In genomic region chr1:166429809-166430431, GRCm38 (mm10) we compare ENCODE assay signal across 9 mouse cellular contexts. TPM values are rescaled to one million over a fixed set of nuclear protein-coding genes. Genes with fewer than 3 reads are reported as not detected.
DNase-seq lines count a peak whose midpoint lies in the region; ATAC-seq lines count a peak whose summit lies in the region.
"Had no signal": no experiment of that assay in that cellular context is flagged by ENCODE, and none has a peak within 500 bp of the region (broad histone marks: within the 10 kb centered on the region; RNA-seq: fewer than 3 reads in every experiment).

No protein-coding gene starts in this region.

- peaks cover 3% of the 10 kb centered on the region; the same call in 1 of the 2 replicates for H3K4me1 ChIP-seq in heart, embryonic 15.5 days (replicated peaks)
- H3K4me1 ChIP-seq in liver, embryonic 15.5 days (replicated peaks), result no peaks in the 10 kb centered on the region
- H3K4me1 ChIP-seq: limb, embryonic 15.5 days had no signal

- no peaks in the 10 kb centered on the region for H3K9me3 ChIP-seq in heart, embryonic 15.5 days (replicated peaks)
- H3K9me3 ChIP-seq in liver, embryonic 15.5 days (replicated peaks), result no peaks in the 10 kb centered on the region
- H3K9me3 ChIP-seq: limb, embryonic 15.5 days had no signal

- H3K27ac ChIP-seq in heart, embryonic 15.5 days, result no peak overlapping the region
- no peak overlapping the region for H3K27ac ChIP-seq in liver, embryonic 15.5 days (replicated peaks)
- H3K27ac ChIP-seq: limb, embryonic 15.5 days had no signal

- peak; percentile 81 for ATAC-seq in frontal cortex, adult (ENCODE audit: low TSS enrichment)
- no peak for ATAC-seq in heart, embryonic 15.5 days (replicated peaks; ENCODE audit: insufficient number of reproducible peaks, insufficient read depth, low FRiP score, low read depth)
- ATAC-seq in liver, embryonic 15.5 days (ENCODE audit: insufficient read depth), result peak; percentile 71; the same call in 1 of the 2 replicates
- ATAC-seq in CD4-positive, CD25-positive, alpha-beta regulatory T cell, adult 4 months, result no peak

- no peak for DNase-seq in frontal cortex, postnatal 10 days (ENCODE audit: low spot score in 2 of 2)
- peak; percentile 90 for DNase-seq in 416B (ENCODE audit: low read depth)
- DNase-seq in natural killer cell, adult 2 months (ENCODE audit: low spot score in 2 of 2), result no peak
- no peak for DNase-seq in adrenal gland, postnatal 25 days

- H3K27me3 ChIP-seq in heart, embryonic 15.5 days, result no peaks in the 10 kb centered on the region
- H3K27me3 ChIP-seq in liver, embryonic 15.5 days, result no peaks in the 10 kb centered on the region
- H3K27me3 ChIP-seq: limb, embryonic 15.5 days had no signal

- H3K9ac ChIP-seq in heart, embryonic 15.5 days, result no peak overlapping the region
- no peak overlapping the region for H3K9ac ChIP-seq in liver, embryonic 15.5 days
- H3K9ac ChIP-seq: limb, embryonic 15.5 days had no signal

- 30% methylated on average over 10 of the region's 10 CpGs for WGBS in heart, embryonic 15.5 days
- WGBS in liver, embryonic 15.5 days (ENCODE audit: insufficient replicate concordance), result 15% methylated on average over 10 of the region's 10 CpGs

- H3K4me2 ChIP-seq in heart, embryonic 15.5 days, result peak overlapping the region; percentile 26; the same call in 1 of the 2 replicates
- peak overlapping the region; percentile 49 for H3K4me2 ChIP-seq in liver, embryonic 15.5 days
- H3K4me2 ChIP-seq: limb, embryonic 15.5 days had no signal

- no peak overlapping the region for H3K4me3 ChIP-seq in heart, embryonic 15.5 days
- peak overlapping the region; percentile 18; the same call in 1 of the 2 replicates for H3K4me3 ChIP-seq in liver, embryonic 15.5 days (replicated peaks)
- H3K4me3 ChIP-seq: limb, embryonic 15.5 days had no signal

- no peaks in the 10 kb centered on the region for H3K36me3 ChIP-seq in heart, embryonic 15.5 days
- H3K36me3 ChIP-seq in liver, embryonic 15.5 days (replicated peaks), result no peaks in the 10 kb centered on the region
- H3K36me3 ChIP-seq: limb, embryonic 15.5 days had no signal

RNA-seq across cellular contexts. Expression of gene Pogk, which starts 20.3 kb away (rescaled TPM):
- 9.3 and 10.6 TPM in 2 replicates for polyA plus RNA-seq in heart, embryonic 15.5 days (2015; fragmentation: Nextera tagmentation; extraction: Ambion mirVana)
- 0.89 and 0.93 TPM in 2 replicates for polyA plus RNA-seq in liver, embryonic 15.5 days (2015; fragmentation: Nextera tagmentation; extraction: Ambion mirVana)
- polyA plus RNA-seq in CD4-positive, CD25-positive, alpha-beta regulatory T cell, adult 4 months (2017; shearing (Covaris generic)), result 1 to 10 TPM; 2.8 to 5.7 TPM
- total RNA-seq in adrenal gland, postnatal 25 days (2021), result 34.4 and 37.4 TPM in 2 replicates

RNA-seq across cellular contexts. Expression of gene Tada1, which starts 51.0 kb away (rescaled TPM):
- polyA plus RNA-seq in heart, embryonic 15.5 days (2015; fragmentation: Nextera tagmentation; extraction: Ambion mirVana), result 27.5 and 34.6 TPM in 2 replicates
- 20.5 and 21.1 TPM in 2 replicates for polyA plus RNA-seq in liver, embryonic 15.5 days (2015; fragmentation: Nextera tagmentation; extraction: Ambion mirVana)
- 10 to 100 TPM; 43.4 to 49.9 TPM for polyA plus RNA-seq in CD4-positive, CD25-positive, alpha-beta regulatory T cell, adult 4 months (2017; shearing (Covaris generic))
- 19.5 and 23.5 TPM in 2 replicates for total RNA-seq in adrenal gland, postnatal 25 days (2021)

Comparison
In these comparisons a context has a peak if more than half of its experiments do, and no peak if none do; other contexts are left out.
1. ATAC-seq: peak in frontal cortex, adult (single experiment) and liver, embryonic 15.5 days (single experiment); none in heart, embryonic 15.5 days (single experiment) and CD4-positive, CD25-positive, alpha-beta regulatory T cell, adult 4 months (single experiment).